Mouse (Mus musculus): ENCODE measurements around the gene Il10rb.

- TF ChIP-seq MYOD1 (IDR thresholded peaks at IDR 0.05; ENCODE audit: control insufficient read depth in 1 of 3, insufficient read length in 2 of 3, low read depth in 2 of 3) = no peak
- no peak for TF ChIP-seq MAX (IDR thresholded peaks at IDR 0.05; ENCODE audit: low read depth)
- no peak for TF ChIP-seq POLR2A (IDR thresholded peaks at IDR 0.05; ENCODE audit: insufficient read length, low read depth)
Observed at GRCm38 (mm10) chr16:91455868-91456267, 49.9 kb downstream of the Il10rb start.
